Mouse (Mus musculus): ENCODE measurements at regions not wholly inside any gene's neighbourhood (a gene's known extent, or its start where the extent isn't known, plus 50 kb on each side); places are given as distances from the start of the nearest gene placed in this dataset.

GRCm38 (mm10) chr19:56653292-56653691 is 68.7 kb upstream of the Adrb1 start:
- DNase-seq (ENCODE audit: low read depth, low spot score): no peak

GRCm38 (mm10) chr19:56655330-56655729 is 66.7 kb upstream of the Adrb1 start:
- no peak for DNase-seq (ENCODE audit: low read depth, low spot score)

GRCm38 (mm10) chr19:56660566-56661199 is 61.3 kb upstream of the Adrb1 start:
- DNase-seq (ENCODE audit: low read depth, low spot score): no peak

- DNase-seq (ENCODE audit: low read depth, low spot score): no peak
These were observed 58.3 kb upstream of the Adrb1 start for GRCm38 (mm10) chr19:56663474-56664227.

GRCm38 (mm10) chr19:56664307-56664775 is 57.7 kb upstream of the Adrb1 start:
- DNase-seq (ENCODE audit: low read depth, low spot score): peak; percentile 67

- no peak for DNase-seq (ENCODE audit: low read depth, low spot score)
These were observed 56.9 kb upstream of the Adrb1 start for GRCm38 (mm10) chr19:56664944-56665663.

GRCm38 (mm10) chr19:56665972-56666371 is 56.0 kb upstream of the Adrb1 start:
- peak; percentile 76 for DNase-seq (ENCODE audit: low read depth, low spot score)

GRCm38 (mm10) chr19:56667903-56668302 is 54.1 kb upstream of the Adrb1 start:
- DNase-seq (ENCODE audit: low read depth, low spot score): no peak

- DNase-seq (ENCODE audit: low read depth, low spot score): peak; percentile 29
These were observed 53.0 kb upstream of the Adrb1 start for GRCm38 (mm10) chr19:56668991-56669390.

GRCm38 (mm10) chr19:56669468-56669867 is 52.5 kb upstream of the Adrb1 start:
- no peak for DNase-seq (ENCODE audit: low read depth, low spot score)

Data from ES-CJ7 (cell line).